Mouse (Mus musculus) MEL (cell line): ENCODE measurements around the gene Slc13a4. TPM values are rescaled to one million over a fixed set of nuclear protein-coding genes. Genes with fewer than 3 reads are reported as not detected.

Experiments
- DNase-seq: peaks from one replicate; pipeline ENCODE4 v3.0.0; 2011; ENCODE audit warnings: low read depth, low spot score
- H3K27ac ChIP-seq: 2 replicates; pipeline ENCODE4 v1.5.1; 2012; ENCODE audit warnings: low read depth, mild to moderate bottlenecking, control low read depth, low read length, moderate library complexity; ENCODE audit not compliant: control insufficient read depth
- H3K27me3 ChIP-seq, 2 experiments: fragments of 150-350 bp in 1 of 2; sonication (generic) in 1 of 2; 2 replicates each; pipeline ENCODE4 v1.6.1; 2012; ENCODE audit warnings: low read length in 2 of 2, mild to moderate bottlenecking in 2 of 2, improper control_type of control experiment in 1 of 2, moderate library complexity in 1 of 2; ENCODE audit not compliant: insufficient read depth in 2 of 2, control insufficient read depth in 1 of 2
- H3K36me3 ChIP-seq, 2 experiments: 2 replicates each; pipeline ENCODE4 v1.6.1; 2012 to 2014; ENCODE audit warnings: low read length in 2 of 2, improper control_type of control experiment in 1 of 2, inconsistent platforms in 1 of 2, mild to moderate bottlenecking in 1 of 2; ENCODE audit not compliant: insufficient read depth in 2 of 2, control insufficient read depth in 1 of 2
- H3K4me1 ChIP-seq, 2 experiments: fragments of 150-350 bp in 1 of 2; sonication (generic) in 1 of 2; 2 replicates each; pipeline ENCODE4 v1.6.1; 2012; ENCODE audit warnings: low read length in 2 of 2, improper control_type of control experiment in 1 of 2, mild to moderate bottlenecking in 1 of 2; ENCODE audit not compliant: insufficient read depth in 2 of 2, control insufficient read depth in 1 of 2
- H3K4me3 ChIP-seq, 2 experiments: fragments of 150-350 bp in 1 of 2; sonication (generic) in 1 of 2; 2 replicates each; pipeline ENCODE4 v1.5.1; 2012; ENCODE audit warnings: low read depth in 2 of 2, low read length in 2 of 2, mild to moderate bottlenecking in 2 of 2, moderate library complexity in 2 of 2, control low read depth in 1 of 2, improper control_type of control experiment in 1 of 2; ENCODE audit not compliant: control insufficient read depth in 1 of 2, insufficient read depth in 1 of 2
- H3K79me2 ChIP-seq: 2 replicates; pipeline ENCODE4 v1.6.1; 2012; ENCODE audit warnings: mild to moderate bottlenecking, low read length, moderate library complexity; ENCODE audit not compliant: control insufficient read depth, poor library complexity, insufficient read depth
- H3K9ac ChIP-seq: 2 replicates; pipeline ENCODE4 v1.6.1; 2012; ENCODE audit warnings: low read depth, mild to moderate bottlenecking, control low read depth, low read length, moderate library complexity; ENCODE audit not compliant: control insufficient read depth, poor library complexity, severe bottlenecking
- H3K9me3 ChIP-seq: fragments of 150-350 bp; sonication (generic); replicated peaks from 2 replicates; pipeline ENCODE4 v1.6.1; 2012; ENCODE audit warnings: mild to moderate bottlenecking, low read length, improper control_type of control experiment, moderate library complexity; ENCODE audit not compliant: insufficient read depth
- CHD2 ChIP-seq: IDR thresholded peaks from 2 replicates; pipeline ENCODE4 v1.6.1; 2011; ENCODE audit warnings: low read length, improper control_type of control experiment
- E2F4 ChIP-seq: IDR thresholded peaks from 2 replicates; pipeline ENCODE4 v1.6.1; 2011; ENCODE audit warnings: low read depth, low read length, improper control_type of control experiment, borderline replicate concordance
- EP300 ChIP-seq, 2 experiments: IDR thresholded peaks; 2 replicates each; pipeline ENCODE4 v1.6.1; 2011; ENCODE audit warnings: improper control_type of control experiment in 2 of 2, low read length in 2 of 2, low read depth in 1 of 2, mild to moderate bottlenecking in 1 of 2
- ETS1 ChIP-seq: IDR thresholded peaks from 2 replicates; pipeline ENCODE4 v1.6.1; 2012; ENCODE audit warnings: low read depth, mild to moderate bottlenecking, inconsistent platforms, low read length, improper control_type of control experiment, moderate library complexity
- KAT2A ChIP-seq: conservative IDR thresholded peaks from 2 replicates; pipeline ENCODE4 v1.6.1; 2012; ENCODE audit warnings: low read depth, low read length, improper control_type of control experiment, inconsistent platforms
- MAX ChIP-seq: IDR thresholded peaks from 2 replicates; pipeline ENCODE4 v1.6.1; 2011; ENCODE audit warnings: low read length, improper control_type of control experiment
- MAZ ChIP-seq: IDR thresholded peaks from 2 replicates; pipeline ENCODE4 v1.6.1; 2012; ENCODE audit warnings: low read depth, mild to moderate bottlenecking, inconsistent platforms, low read length, improper control_type of control experiment
- MEF2A ChIP-seq: IDR thresholded peaks from 2 replicates; pipeline ENCODE4 v1.6.1; 2014; ENCODE audit warnings: low read depth, mild to moderate bottlenecking, inconsistent platforms, low read length, improper control_type of control experiment; ENCODE audit not compliant: poor library complexity, insufficient replicate concordance, severe bottlenecking; ENCODE audit errors: extremely low read depth
- NELFE ChIP-seq: IDR thresholded peaks from 2 replicates; pipeline ENCODE4 v1.6.1; 2011; ENCODE audit warnings: low read depth, low read length, improper control_type of control experiment
- POLR2AphosphoS2 ChIP-seq: IDR thresholded peaks from 2 replicates; pipeline ENCODE4 v1.6.1; 2011; ENCODE audit warnings: low read length, improper control_type of control experiment
- POLR2AphosphoS5 ChIP-seq: IDR thresholded peaks from 2 replicates; pipeline ENCODE4 v1.6.1; 2012; ENCODE audit warnings: low read depth, borderline replicate concordance, mild to moderate bottlenecking, inconsistent platforms, low read length, moderate library complexity, mixed read lengths
- RAD21 ChIP-seq: IDR thresholded peaks from 2 replicates; pipeline ENCODE4 v1.6.1; 2011; ENCODE audit warnings: mild to moderate bottlenecking, low read depth, low read length, improper control_type of control experiment
- RCOR1 ChIP-seq: IDR thresholded peaks from 2 replicates; pipeline ENCODE4 v1.6.1; 2012; ENCODE audit warnings: low read depth, mild to moderate bottlenecking, inconsistent platforms, low read length, improper control_type of control experiment
- TBP ChIP-seq: IDR thresholded peaks from 2 replicates; pipeline ENCODE4 v1.8.0; 2011; ENCODE audit warnings: low read depth, low read length, improper control_type of control experiment
- UBTF ChIP-seq: IDR thresholded peaks from 2 replicates; pipeline ENCODE4 v1.6.1; 2012; ENCODE audit warnings: low read depth, mild to moderate bottlenecking, inconsistent platforms, low read length, improper control_type of control experiment, moderate library complexity, borderline replicate concordance; ENCODE audit not compliant: insufficient read depth
- USF2 ChIP-seq, 2 experiments: IDR thresholded peaks; 2 replicates each; pipeline ENCODE4 v1.6.1; 2011 to 2012; ENCODE audit warnings: improper control_type of control experiment in 2 of 2, low read length in 2 of 2, borderline replicate concordance in 1 of 2, inconsistent platforms in 1 of 2, low read depth in 1 of 2, mild to moderate bottlenecking in 1 of 2; ENCODE audit not compliant: insufficient read depth in 1 of 2
- ZC3H11A ChIP-seq: IDR thresholded peaks from 2 replicates; pipeline ENCODE4 v1.6.1; 2012; ENCODE audit warnings: low read depth, mild to moderate bottlenecking, inconsistent platforms, low read length, improper control_type of control experiment
- ZKSCAN1 ChIP-seq: IDR thresholded peaks from 2 replicates; pipeline ENCODE4 v1.6.1; 2012; ENCODE audit warnings: low read depth, mild to moderate bottlenecking, inconsistent platforms, low read length, improper control_type of control experiment, moderate library complexity
- ZMIZ1 ChIP-seq: IDR thresholded peaks from 2 replicates; pipeline ENCODE4 v1.6.1; 2012; ENCODE audit warnings: low read depth, mild to moderate bottlenecking, inconsistent platforms, low read length, improper control_type of control experiment, moderate library complexity
- polyA plus RNA-seq, 2 experiments: library from polyadenylated mRNA; stranded (reverse) in 1 of 2; unstranded in 1 of 2; fragments of >175 nt in 1 of 2; fragments of >200 nt in 1 of 2; gene quantifications; 2 replicates each; pipeline versions ENCODE4 v1.2.1 to v1.2.4; 2012; ENCODE audit warnings: low replicate concordance in 2 of 2, low read depth in 1 of 2; ENCODE audit not compliant: insufficient read length in 2 of 2, insufficient read depth in 1 of 2, missing spikeins in 1 of 2
- total RNA-seq: library from RNA; depleted of rRNA; stranded (reverse); fragments of 300-350 nt; gene quantifications from 2 replicates; pipeline ENCODE4 v1.2.3, GENCODE M21; 2012

Slc13a4 gene
- total and polyA plus RNA-seq, 3 experiments, result 0.14 TPM; not detected in 2

DNA sequence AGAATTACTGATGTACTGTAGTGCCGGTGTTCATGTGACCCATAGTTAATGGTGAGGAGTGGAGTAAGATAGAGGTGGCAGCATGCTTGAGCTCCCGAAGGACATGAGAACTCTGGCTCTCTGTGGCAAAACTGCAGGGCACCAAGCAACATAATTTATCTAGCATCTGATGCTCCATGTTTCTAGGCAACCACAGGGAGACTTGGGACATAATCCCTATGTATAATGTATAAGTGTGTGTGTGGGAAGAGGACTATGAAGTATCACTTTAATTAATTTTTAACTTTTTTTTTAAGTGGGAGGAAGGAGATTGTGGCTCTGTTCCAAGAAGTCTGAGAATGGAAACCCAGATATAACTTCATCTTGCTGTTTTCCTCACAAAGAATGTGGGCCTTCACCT lies 13.0 kb downstream of the Slc13a4 start:
- Histone ChIP-seq H3K27me3 (0 out of 4 replicates have a peak, but pooled peaks cover 0 to 2% of the 10 kb centered on the region in 2 experiments), H3K4me1 (no peaks in the 10 kb centered on the region; a peak in 1 of 4 replicates), H3K79me2 (no peaks in the 10 kb centered on the region), H3K9ac (no peak overlapping the region), H3K36me3 (no peaks in the 10 kb centered on the region), H3K4me3 (no peak overlapping the region), H3K9me3 (no peaks in the 10 kb centered on the region), H3K27ac (no peak overlapping the region)
- DNase-seq, result no peak
- TF ChIP-seq RAD21, result no peak
- TF ChIP-seq POLR2AphosphoS5, result no peak
- TF ChIP-seq MEF2A, result no peak
- TF ChIP-seq RCOR1, result no peak

DNA sequence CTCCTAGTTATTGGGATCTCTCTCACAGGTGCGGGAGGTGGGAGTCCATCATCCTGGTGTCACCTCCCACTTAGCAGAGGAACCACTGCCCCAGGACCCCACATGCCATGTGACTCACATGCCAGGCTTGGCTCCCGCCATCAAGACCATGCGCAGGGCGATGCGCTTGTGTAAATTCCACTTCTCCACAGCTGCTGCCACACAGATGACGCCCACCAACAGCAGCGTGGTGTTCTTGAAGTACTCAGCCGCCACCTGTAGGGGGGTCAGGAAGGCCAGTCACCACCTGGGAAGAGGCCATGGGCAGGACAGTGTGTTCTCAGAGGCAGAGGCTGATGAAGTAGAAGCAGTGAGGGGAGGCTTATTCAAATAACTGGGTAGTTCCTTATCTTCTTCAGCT lies 18.3 kb downstream of the Slc13a4 start:
- no peak for DNase-seq
- Histone ChIP-seq H3K4me1 (no peaks in the 10 kb centered on the region), H3K27me3 (peaks cover 0 to 2% of the 10 kb centered on the region in 2 experiments; a peak in 1 of 4 replicates), H3K9me3 (no peaks in the 10 kb centered on the region), H3K9ac (no peak overlapping the region), H3K27ac (no peak overlapping the region), H3K79me2 (no peaks in the 10 kb centered on the region), H3K36me3 (no peaks in the 10 kb centered on the region), H3K4me3 (no peak overlapping the region)
- TF ChIP-seq ZMIZ1 (no peak), POLR2AphosphoS2 (no peak), ZC3H11A (no peak), KAT2A (no peak), USF2 (IDR thresholded peaks at IDR 0.05; ENCODE audit: borderline replicate concordance in 1 of 2, insufficient read depth in 1 of 2, low read depth in 1 of 2, low read length in 2 of 2) (no peak), ETS1 (no peak), NELFE (no peak), EP300 (IDR thresholded peaks at IDR 0.05; ENCODE audit: low read depth in 1 of 2, low read length in 2 of 2) (no peak), TBP (no peak), MAX (no peak), MAZ (no peak), CHD2 (no peak), E2F4 (no peak), ZKSCAN1 (no peak), UBTF (no peak), RAD21 (no peak)
